Mouse (Mus musculus) heart, postnatal 0 days (tissue): ENCODE results near the gene Ripply1. TPM values are rescaled to one million over a fixed set of nuclear protein-coding genes. Genes with fewer than 3 reads are reported as not detected.
A peak's percentile ranks its signal among the peaks of the same experiment; 100 is the strongest.
"Not testable (repeated sequence)": the region's sequence is repeated elsewhere in the genome, so short reads cannot be mapped to it uniquely, and the experiment has no call there.

Experiments
- ATAC-seq: fragments of 200-750 bp; cut with Nextera tagmentation; 2 replicates; pipeline ENCODE4 v1.8.0; 2017; ENCODE audit warnings: low read depth, moderate number of reproducible peaks, moderate library complexity; ENCODE audit not compliant: insufficient read depth
- DNase-seq: peaks from one replicate; pipeline ENCODE4 v3.0.0-alpha.2; 2016; ENCODE audit warnings: low spot score
- H3K27ac ChIP-seq: fragments of 300-500 bp; sonication (generic); 2 replicates; pipeline ENCODE4 v1.5.1; 2014; ENCODE audit warnings: low read depth, mild to moderate bottlenecking
- H3K27me3 ChIP-seq: fragments of 300-500 bp; sonication (generic); 2 replicates; pipeline ENCODE4 v1.6.1; 2014; ENCODE audit warnings: low read length, mixed read lengths; ENCODE audit not compliant: control insufficient read depth, insufficient read depth
- H3K36me3 ChIP-seq: fragments of 300-500 bp; sonication (generic); replicated peaks from 2 replicates; pipeline ENCODE4 v1.6.1; 2014; ENCODE audit warnings: low read length, mixed read lengths; ENCODE audit not compliant: control insufficient read depth, insufficient read depth
- H3K4me1 ChIP-seq: fragments of 300-500 bp; sonication (generic); 2 replicates; pipeline ENCODE4 v1.6.1; 2014; ENCODE audit warnings: antibody characterized with exemption; ENCODE audit not compliant: control insufficient read depth, insufficient read depth
- H3K4me2 ChIP-seq: fragments of 300-500 bp; sonication (generic); 2 replicates; pipeline ENCODE4 v1.6.1; 2014; ENCODE audit warnings: low read depth, mild to moderate bottlenecking, low read length, moderate library complexity
- H3K4me3 ChIP-seq: fragments of 300-500 bp; sonication (generic); 2 replicates; pipeline ENCODE4 v1.5.1; 2014; ENCODE audit warnings: low read depth, low read length
- H3K9ac ChIP-seq: fragments of 300-500 bp; sonication (generic); replicated peaks from 2 replicates; pipeline ENCODE4 v1.6.1; 2014; ENCODE audit warnings: low read depth, low read length, mixed read lengths
- H3K9me3 ChIP-seq: fragments of 300-500 bp; sonication (generic); replicated peaks from 2 replicates; pipeline ENCODE4 v1.6.1; 2016; ENCODE audit warnings: low read length; ENCODE audit not compliant: control insufficient read depth
- CTCF ChIP-seq: IDR thresholded peaks from 2 replicates; pipeline ENCODE4 v1.5.1; 2016; ENCODE audit warnings: antibody characterized with exemption, control low read depth, low read depth
- EP300 ChIP-seq: IDR thresholded peaks from 2 replicates; pipeline ENCODE4 v1.6.1; 2016; ENCODE audit warnings: antibody characterized with exemption, low read depth
- WGBS: fragments of 180-500 bp; shearing (Covaris S2); extraction: QIAGEN DNeasy Blood & Tissue Kit; methylation state at CpG from one replicate; pipeline ENCODE4 v1.1.7; 2014; 5-methylcytosine and 5-hydroxymethylcytosine counted together
- polyA plus RNA-seq: library from polyadenylated mRNA; unstranded; fragments of >200 nt; fragmentation: Nextera tagmentation; extraction: Ambion mirVana; gene quantifications from 2 replicates; pipeline ENCODE4 v1.2.1, GENCODE M21; 2015
- total RNA-seq: library from RNA; depleted of rRNA; stranded (reverse); fragments of >200 nt; gene quantifications from 2 replicates; pipeline ENCODE4 v1.2.3, GENCODE M21; 2014; ENCODE audit warnings: low replicate concordance; rRNA removed

Ripply1 gene
- total and polyA plus RNA-seq, 2 experiments from 2014 or later: not detected

GRCm38 (mm10) chrX:139769975-139770637, 12.0 kb downstream of the Ripply1 start:
- ATAC-seq (no peak), DNase-seq (no peak)
- WGBS: 56% methylated on average over 13 of the region's 13 CpGs
- H3K4me1 ChIP-seq: no peaks in the 10 kb centered on the region
- H3K4me3 ChIP-seq: no peak overlapping the region
- no peak for TF ChIP-seq CTCF
- TF ChIP-seq EP300: no peak
- H3K27me3 ChIP-seq: no peaks in the 10 kb centered on the region
- H3K27ac ChIP-seq: no peak overlapping the region
- no peak overlapping the region for H3K9ac ChIP-seq
- H3K4me2 ChIP-seq: no peak overlapping the region
- no peaks in the 10 kb centered on the region for H3K36me3 ChIP-seq
- H3K9me3 ChIP-seq: no peaks in the 10 kb centered on the region

DNA sequence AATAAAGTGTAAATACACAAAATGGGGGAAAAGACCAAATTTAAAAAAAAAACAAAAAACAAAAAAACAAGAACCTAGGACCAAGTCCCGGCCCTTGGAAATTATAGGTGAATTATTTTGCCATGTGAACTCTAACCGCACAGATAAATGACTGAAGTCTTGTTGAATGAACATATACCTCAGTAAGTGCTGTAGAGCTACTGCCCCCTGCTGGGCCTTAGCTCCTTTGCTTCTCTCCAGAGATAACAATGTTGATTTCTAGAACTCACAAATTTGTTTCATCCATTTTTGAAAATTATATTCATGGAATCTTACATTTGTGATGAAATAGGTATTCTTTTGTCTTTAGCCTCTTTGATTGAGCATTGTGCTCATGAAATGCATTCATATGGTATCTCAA, 19.6 kb downstream of the Ripply1 start:
- no peak for DNase-seq
- WGBS: 63% methylated on average over 2 of the region's 2 CpGs
- no peaks in the 10 kb centered on the region for H3K9me3 ChIP-seq

GRCm38 (mm10) chrX:139758634-139759033, 23.5 kb downstream of the Ripply1 start:
- H3K4me3 ChIP-seq, H3K4me1 ChIP-seq, H3K27me3 ChIP-seq, ATAC-seq, DNase-seq, H3K27ac ChIP-seq, H3K4me2 ChIP-seq, H3K9ac ChIP-seq, H3K36me3 ChIP-seq, H3K9me3 ChIP-seq: not testable (repeated sequence)
- 66% methylated on average over 3 of the region's 3 CpGs for WGBS

More for the DNA sequence above, 19.6 kb downstream of the Ripply1 start:
- no peaks in the 10 kb centered on the region for H3K4me1 ChIP-seq
- peak; percentile 45 for TF ChIP-seq CTCF
- TF ChIP-seq EP300: no peak
- H3K27ac ChIP-seq: no peak overlapping the region
- H3K4me3 ChIP-seq: no peak overlapping the region
- no peak overlapping the region for H3K4me2 ChIP-seq
- H3K27me3 ChIP-seq: no peaks in the 10 kb centered on the region
- no peaks in the 10 kb centered on the region for H3K36me3 ChIP-seq
- ATAC-seq: no peak
- no peak overlapping the region for H3K9ac ChIP-seq

DNA sequence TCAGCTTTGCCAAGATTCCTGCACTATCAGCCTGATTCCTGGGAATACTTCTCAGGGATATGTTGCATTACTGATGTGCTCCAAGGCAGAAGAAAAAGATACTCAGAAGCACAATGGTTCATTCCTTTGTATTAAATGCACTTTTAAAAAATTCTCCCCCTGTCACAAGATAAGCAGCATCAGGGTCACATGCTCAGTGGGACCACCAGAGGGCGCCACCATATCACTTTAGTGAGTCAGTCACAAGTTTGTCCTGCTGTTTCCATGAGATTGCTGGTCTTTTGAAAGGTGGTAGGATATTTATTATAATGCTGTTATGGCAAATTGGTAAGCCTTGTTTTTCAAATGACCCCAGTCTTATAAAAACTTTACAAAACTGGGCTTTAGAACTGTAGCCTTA, 30.3 kb downstream of the Ripply1 start:
- Histone ChIP-seq H3K4me3 (no peak overlapping the region), H3K9me3 (no peaks in the 10 kb centered on the region), H3K4me1 (no peaks in the 10 kb centered on the region), H3K27ac (no peak overlapping the region), H3K36me3 (peaks cover 8% of the 10 kb centered on the region; the same call in 1 of the 2 replicates), H3K9ac (no peak overlapping the region), H3K27me3 (no peaks in the 10 kb centered on the region), H3K4me2 (no peak overlapping the region)
- no peak for TF ChIP-seq EP300
- peak; percentile 54 for TF ChIP-seq CTCF
- ATAC-seq: no peak
- DNase-seq: peak; percentile 15
- WGBS: 0% methylated on average over 1 of the region's 1 CpGs

DNA sequence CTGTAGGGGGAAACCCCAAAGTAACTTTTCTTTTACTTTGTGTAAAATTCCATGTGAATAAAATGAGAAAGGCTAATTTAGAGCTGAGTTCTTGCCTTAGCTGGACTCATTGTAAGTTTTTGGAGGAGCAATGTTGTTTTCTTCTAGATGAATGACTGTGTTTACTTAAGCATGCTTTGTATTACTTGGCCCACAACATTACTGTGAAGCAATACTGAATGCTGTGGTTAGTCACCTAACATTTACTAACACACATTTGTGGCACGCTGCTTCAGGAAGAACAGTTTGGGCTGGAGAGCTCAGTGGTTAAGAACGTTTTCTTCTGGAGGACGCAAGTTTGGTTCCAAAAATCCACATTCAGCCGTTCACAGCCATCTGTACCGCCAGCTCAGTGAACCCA, 45.1 kb downstream of the Ripply1 start:
- no peak overlapping the region for H3K9ac ChIP-seq
- WGBS: 76% methylated on average over 5 of the region's 5 CpGs
- ATAC-seq: no peak

DNA sequence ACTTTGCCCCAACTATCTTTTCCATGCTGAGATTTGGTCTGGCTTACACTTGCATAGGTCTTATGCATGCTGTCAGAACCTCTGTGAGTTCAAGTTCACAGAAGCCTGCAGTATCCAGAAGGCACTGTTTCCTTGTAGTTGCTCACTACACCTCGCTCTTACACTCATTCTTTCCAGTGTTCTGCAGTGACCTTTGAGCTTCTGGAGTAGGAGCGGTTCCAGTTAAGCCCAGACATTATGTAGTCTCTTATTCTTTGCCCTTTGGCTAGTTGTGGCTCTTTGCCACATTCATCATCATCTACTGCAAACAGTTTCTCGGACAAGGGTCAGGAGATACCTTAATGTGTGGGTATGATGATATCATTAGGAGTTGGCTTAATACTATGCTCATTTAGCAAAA, 51.6 kb downstream of the Ripply1 start:
- no peak overlapping the region for H3K27ac ChIP-seq
- H3K9ac ChIP-seq: no peak overlapping the region
- no peak for TF ChIP-seq EP300
- no peak for TF ChIP-seq CTCF
- H3K4me1 ChIP-seq: no peaks in the 10 kb centered on the region
- H3K36me3 ChIP-seq: 0 out of 2 replicates have a peak, but pooled peaks cover 4% of the 10 kb centered on the region
- 77% methylated on average over 3 of the region's 3 CpGs for WGBS
- no peak overlapping the region for H3K4me2 ChIP-seq
- H3K27me3 ChIP-seq: no peaks in the 10 kb centered on the region
- no peak for ATAC-seq
- no peak for DNase-seq
- no peaks in the 10 kb centered on the region for H3K9me3 ChIP-seq
- no peak overlapping the region for H3K4me3 ChIP-seq

More for the DNA sequence above, 45.1 kb downstream of the Ripply1 start:
- Histone ChIP-seq H3K27me3 (no peaks in the 10 kb centered on the region), H3K4me2 (no peak overlapping the region), H3K4me3 (no peak overlapping the region), H3K27ac (no peak overlapping the region), H3K4me1 (no peaks in the 10 kb centered on the region), H3K9me3 (no peaks in the 10 kb centered on the region), H3K36me3 (no peaks in the 10 kb centered on the region)
- TF ChIP-seq CTCF: no peak
- TF ChIP-seq EP300: no peak
- no peak for DNase-seq

Other genes starting within 250 kb of the Ripply1 start
- gene Rnf128, start 219.0 kb downstream of the Ripply1 start, total RNA-seq: 48.5 and 58.2 TPM in 2 replicates
- 53.9 and 56.7 TPM in 2 replicates for gene Rnf128, start 219.0 kb downstream of the Ripply1 start, polyA plus RNA-seq
- gene Tbc1d8b, start 97.4 kb downstream of the Ripply1 start, total RNA-seq: 2.2 and 13.1 TPM in 2 replicates
- gene Tbc1d8b, start 97.4 kb downstream of the Ripply1 start, polyA plus RNA-seq: 1.4 and 1.7 TPM in 2 replicates
- gene Gm15013, start 67.9 kb downstream of the Ripply1 start, total RNA-seq: not detected in 2 replicates
- gene Gm15013, start 67.9 kb downstream of the Ripply1 start, polyA plus RNA-seq: not detected in 2 replicates
- not detected in 2 replicates for gene Cldn2, start 18.5 kb upstream of the Ripply1 start, total RNA-seq
- gene Cldn2, start 18.5 kb upstream of the Ripply1 start, polyA plus RNA-seq: 0.05 TPM in 1 of 2 replicates, not detected in the other
- 6.1 and 15.8 TPM in 2 replicates for gene Morc4, start 89.3 kb upstream of the Ripply1 start, total RNA-seq
- 4.9 and 5.6 TPM in 2 replicates for gene Morc4, start 89.3 kb upstream of the Ripply1 start, polyA plus RNA-seq
- gene Rbm41, start 216.2 kb upstream of the Ripply1 start, total RNA-seq: 3.6 TPM in 2 replicates
- 2.8 and 3.2 TPM in 2 replicates for gene Rbm41, start 216.2 kb upstream of the Ripply1 start, polyA plus RNA-seq